Comparison of ENCODE assay signal across 29 mouse cellular contexts in genomic region chr12:72977851-72978250, GRCm38 (mm10). TPM values are rescaled to one million over a fixed set of nuclear protein-coding genes. Genes with fewer than 3 reads are reported as not detected.
"Had no signal": no experiment of that assay in that cellular context is flagged by ENCODE, and none has a peak within 500 bp of the region (broad histone marks: within the 10 kb centered on the region; RNA-seq: fewer than 3 reads in every experiment).

No protein-coding gene starts in this region.

- H3K4me3 ChIP-seq: left cerebral cortex, adult 2 months; liver, embryonic 13.5 days had no signal

- H3K9me3 ChIP-seq: liver, embryonic 13.5 days had no signal

- H3K27me3 ChIP-seq: liver, embryonic 13.5 days had no signal

- H3K36me3 ChIP-seq: liver, embryonic 13.5 days had no signal

- H3K27ac ChIP-seq: kidney, postnatal 0 days; left cerebral cortex, adult 2 months; liver, embryonic 13.5 days; stomach, postnatal 0 days had no signal

- H3K4me2 ChIP-seq: liver, embryonic 13.5 days; midbrain, embryonic 11.5 days had no signal

- H3K9ac ChIP-seq: liver, embryonic 13.5 days had no signal

- DNase-seq: kidney, adult 2 months; kidney, postnatal 25 days; layer of hippocampus, postnatal 36 days; liver, embryonic 13.5 days; lung, adult 2 months; lung, postnatal 14 days; lung, postnatal 4 days; midbrain, embryonic 14.5 days; thymus, adult 2 months; thymus, postnatal 25 days had no signal

RNA-seq across cellular contexts. Expression of gene 4930447C04Rik, which starts 37.3 kb away (rescaled TPM):
- total RNA-seq: liver, adult 2 months had no signal
- polyA plus RNA-seq: kidney, adult 2 months; liver, adult 2 months; lung, adult 2 months; small intestine, adult 2 months; thymus, adult 2 months had no signal

RNA-seq across cellular contexts. Expression of gene Six6, which starts 38.2 kb away (rescaled TPM):
- total RNA-seq: layer of hippocampus, adult 8-10 months; layer of hippocampus, postnatal 10 days; layer of hippocampus, postnatal 36 days; left cerebral cortex, adult 2 months; left cerebral cortex, postnatal 10 days; left cerebral cortex, postnatal 36 days; liver, adult 2 months; megakaryocyte progenitor cell, adult 5-6 weeks; megakaryocyte-erythroid progenitor cell, adult 5-6 weeks had no signal
- polyA plus RNA-seq: kidney, adult 2 months; kidney, embryonic 14.5 days; kidney, postnatal 0 days; limb, embryonic 14.5 days; liver, adult 2 months; liver, embryonic 13.5 days; liver, embryonic 16.5 days; lung, adult 2 months; lung, embryonic 16.5 days; midbrain, embryonic 14.5 days; neural tube, embryonic 11.5 days; neural tube, embryonic 14.5 days; small intestine, adult 2 months; stomach, embryonic 14.5 days; stomach, postnatal 0 days; thymus, adult 2 months had no signal
